Mouse (Mus musculus) heart, adult 2 months (tissue): ENCODE measurements around the gene Fstl5.

ENCODE experiments used
- CTCF ChIP-seq: fragments of 200-600 bp; IDR thresholded peaks from 2 replicates; pipeline ENCODE4 v1.8.1; 2022; ENCODE audit warnings: antibody characterized with exemption, mild to moderate bottlenecking, moderate library complexity
- EP300 ChIP-seq: fragments of 200-500 bp; IDR thresholded peaks from 2 replicates; pipeline ENCODE4 v1.6.1; 2011; ENCODE audit warnings: low read depth, low read length, control low read depth; ENCODE audit not compliant: insufficient read depth
- POLR2A ChIP-seq: fragments of 200-500 bp; IDR thresholded peaks from 2 replicates; pipeline ENCODE4 v1.6.1; 2011; ENCODE audit warnings: mild to moderate bottlenecking, low read depth, low read length, control low read depth; ENCODE audit not compliant: insufficient read depth

DNA sequence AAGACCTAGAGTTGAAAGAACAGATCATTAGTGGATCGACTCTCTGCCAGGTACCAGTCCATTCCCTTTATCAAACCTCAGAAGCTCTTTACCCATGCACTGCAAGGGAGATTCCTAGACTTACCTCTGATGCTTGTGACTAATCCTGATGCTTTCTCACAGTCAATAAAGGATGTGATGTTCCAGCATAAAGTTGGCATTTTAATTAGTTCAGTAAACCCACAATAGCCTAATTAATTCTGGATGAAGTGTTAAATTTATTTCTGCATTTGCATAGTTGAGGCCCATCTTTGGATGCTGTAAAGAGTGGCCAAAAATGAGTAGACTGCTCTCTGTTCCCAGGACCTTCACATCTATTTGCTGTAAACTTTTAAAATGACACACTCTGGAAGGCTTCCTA is 394.1 kb downstream of the Fstl5 start:
- no peak for TF ChIP-seq CTCF
- TF ChIP-seq EP300, result no peak
- no peak for TF ChIP-seq POLR2A
